Mouse (Mus musculus): ENCODE data around the gene Tars2. TPM values are rescaled to one million over a fixed set of nuclear protein-coding genes. Genes with fewer than 3 reads are reported as not detected.

Tars2 gene
- total and polyA plus RNA-seq, 3 experiments, result 59.8 to 97.6 (median 71.1) TPM

DNA sequence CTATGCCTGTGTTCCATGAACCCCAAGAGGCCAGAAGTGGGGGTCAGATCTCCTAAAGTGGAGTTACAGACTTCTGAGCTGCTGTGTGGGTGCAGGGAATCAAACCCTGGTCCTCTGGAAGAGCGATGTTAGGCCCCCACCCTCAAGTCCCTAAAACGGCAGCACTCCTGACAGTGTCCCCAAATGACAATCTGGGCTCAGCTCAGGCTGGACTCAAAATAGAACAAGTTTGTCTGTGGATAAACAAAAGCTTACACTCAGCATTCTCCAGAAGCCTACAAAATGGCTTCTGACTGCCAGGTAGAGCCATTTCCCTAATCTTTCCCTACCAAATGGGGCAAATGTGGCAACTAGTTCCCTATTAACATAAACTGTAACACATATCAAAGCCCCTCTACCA lies 58.9 kb downstream of the Tars2 start:
- no peak overlapping the region for H3K27ac ChIP-seq (ENCODE audit: insufficient read depth, low read depth)
- H3K4me3 ChIP-seq (replicated peaks in 1 of 3; ENCODE audit: low read depth in 2 of 3, low read length in 2 of 3, poor library complexity in 1 of 3), result no peak overlapping the region
- no peak overlapping the region for H3K4me2 ChIP-seq (ENCODE audit: insufficient read depth, low read depth, poor library complexity, severe bottlenecking)
- no peaks in the 10 kb centered on the region for H3K9me3 ChIP-seq (replicated peaks; ENCODE audit: low read length)
- dilution Hi-C loops (cut with MboI; ENCODE audit: extremely low pct_ligation_motif_present, extremely low pct_unique_long_range_greater_than_20kb, low sequenced_read_pairs) (no loop called here), in situ Hi-C loops (cut with MboI; ENCODE audit: low pct_ligation_motif_present, low pct_unique_long_range_greater_than_20kb, low sequenced_read_pairs) (no loop called here)
- H3K79me2 ChIP-seq (replicated peaks; ENCODE audit: control insufficient read depth, extremely low read depth, insufficient read depth, poor library complexity, severe bottlenecking), result no peaks in the 10 kb centered on the region
- no peaks in the 10 kb centered on the region for H3K27me3 ChIP-seq (replicated peaks)
- no peak for DNase-seq (ENCODE audit: extremely low read depth)
- H3K9ac ChIP-seq (ENCODE audit: insufficient read depth, low read depth), result no peak overlapping the region
- no peaks in the 10 kb centered on the region for H3K36me3 ChIP-seq (replicated peaks in 1 of 2; ENCODE audit: control insufficient read depth in 1 of 2, insufficient read depth in 1 of 2, low read length in 1 of 2)
- TF ChIP-seq MAZ (IDR thresholded peaks at IDR 0.05; ENCODE audit: low read depth, low read length) (no peak), ZNF384 (IDR thresholded peaks at IDR 0.05; ENCODE audit: low read depth, low read length) (no peak), USF2 (conservative IDR thresholded peaks at IDR 0.05; ENCODE audit: low read depth, low read length) (no peak), USF1 (IDR thresholded peaks at IDR 0.05; ENCODE audit: low read depth, low read length) (no peak), TBP (conservative IDR thresholded peaks at IDR 0.05; ENCODE audit: low read depth, low read length) (no peak), ZC3H11A (IDR thresholded peaks at IDR 0.05; ENCODE audit: low read depth, low read length) (no peak), IRF4 (IDR thresholded peaks at IDR 0.05; ENCODE audit: low read depth, low read length) (no peak), RCOR1 (conservative IDR thresholded peaks at IDR 0.05; ENCODE audit: low read depth, low read length) (no peak), KAT2A (IDR thresholded peaks at IDR 0.05; ENCODE audit: insufficient replicate concordance, low read length) (no peak), CHD2 (IDR thresholded peaks at IDR 0.05; ENCODE audit: low read length) (no peak), POLR2A (IDR thresholded peaks at IDR 0.05; ENCODE audit: low read depth, low read length) (no peak), MAFK (IDR thresholded peaks at IDR 0.05; ENCODE audit: insufficient replicate concordance, low read length) (no peak), HCFC1 (IDR thresholded peaks at IDR 0.05; ENCODE audit: low read depth, low read length) (no peak), POLR2AphosphoS2 (IDR thresholded peaks at IDR 0.05; ENCODE audit: low read depth, low read length) (no peak), E2F4 (IDR thresholded peaks at IDR 0.05; ENCODE audit: insufficient replicate concordance, low read depth, low read length) (no peak)
- H3K4me1 ChIP-seq (ENCODE audit: control insufficient read depth in 1 of 2, insufficient read depth in 2 of 2), result peaks cover 2 to 11% of the 10 kb centered on the region in 2 experiments; a peak in 1 of 4 replicates

DNA sequence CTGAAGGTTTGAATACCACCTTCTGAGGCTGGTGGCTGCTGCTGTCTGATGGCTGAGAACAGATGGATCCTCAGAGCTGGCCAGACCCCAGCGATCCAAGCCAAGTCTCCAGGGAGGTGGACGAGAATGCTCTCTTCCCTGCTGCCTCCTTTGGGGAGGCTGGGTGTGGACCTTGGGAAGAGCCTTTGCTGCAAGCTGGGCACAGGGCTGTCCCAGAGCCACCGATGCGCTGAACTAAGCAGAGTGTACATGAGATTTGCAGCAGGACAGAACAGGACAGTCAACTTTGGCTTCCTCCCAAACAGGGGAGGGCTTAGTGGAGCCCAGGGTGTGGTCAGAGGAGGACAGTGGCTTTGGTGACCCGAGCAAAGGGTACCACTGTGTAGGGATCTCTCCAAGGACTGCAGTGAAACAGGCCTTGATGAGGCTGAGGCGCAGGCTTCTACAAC lies 59.7 kb downstream of the Tars2 start:
- no peaks in the 10 kb centered on the region for H3K27me3 ChIP-seq (replicated peaks)
- H3K27ac ChIP-seq (ENCODE audit: insufficient read depth, low read depth), result no peak overlapping the region
- no peak overlapping the region for H3K4me2 ChIP-seq (ENCODE audit: insufficient read depth, low read depth, poor library complexity, severe bottlenecking)
- no peak overlapping the region for H3K4me3 ChIP-seq (replicated peaks in 1 of 3; ENCODE audit: low read depth in 2 of 3, low read length in 2 of 3, poor library complexity in 1 of 3)
- in situ Hi-C loops (cut with MboI; ENCODE audit: low pct_ligation_motif_present, low pct_unique_long_range_greater_than_20kb, low sequenced_read_pairs) (no loop called here), dilution Hi-C loops (cut with MboI; ENCODE audit: extremely low pct_ligation_motif_present, extremely low pct_unique_long_range_greater_than_20kb, low sequenced_read_pairs) (no loop called here)
- H3K36me3 ChIP-seq (replicated peaks in 1 of 2; ENCODE audit: control insufficient read depth in 1 of 2, insufficient read depth in 1 of 2, low read length in 1 of 2), result no peaks in the 10 kb centered on the region
- no peak overlapping the region for H3K9ac ChIP-seq (ENCODE audit: insufficient read depth, low read depth)
- no peaks in the 10 kb centered on the region for H3K9me3 ChIP-seq (replicated peaks; ENCODE audit: low read length)
- no peaks in the 10 kb centered on the region for H3K79me2 ChIP-seq (replicated peaks; ENCODE audit: control insufficient read depth, extremely low read depth, insufficient read depth, poor library complexity, severe bottlenecking)
- peaks cover 2 to 19% of the 10 kb centered on the region in 2 experiments; a peak in 3 of 4 replicates for H3K4me1 ChIP-seq (ENCODE audit: control insufficient read depth in 1 of 2, insufficient read depth in 2 of 2)
- no peak for TF ChIP-seq SIN3A (IDR thresholded peaks at IDR 0.05; ENCODE audit: low read length)
- no peak for DNase-seq (ENCODE audit: extremely low read depth)

Measured in CH12.LX (cell line).